Mouse (Mus musculus): Measurements from ENCODE around the gene Map4k4. TPM values are rescaled to one million over a fixed set of nuclear protein-coding genes. Genes with fewer than 3 reads are reported as not detected.

Map4k4 gene
- polyA plus RNA-seq, 1 experiment from 2014 or later = 49.3 TPM

DNA sequence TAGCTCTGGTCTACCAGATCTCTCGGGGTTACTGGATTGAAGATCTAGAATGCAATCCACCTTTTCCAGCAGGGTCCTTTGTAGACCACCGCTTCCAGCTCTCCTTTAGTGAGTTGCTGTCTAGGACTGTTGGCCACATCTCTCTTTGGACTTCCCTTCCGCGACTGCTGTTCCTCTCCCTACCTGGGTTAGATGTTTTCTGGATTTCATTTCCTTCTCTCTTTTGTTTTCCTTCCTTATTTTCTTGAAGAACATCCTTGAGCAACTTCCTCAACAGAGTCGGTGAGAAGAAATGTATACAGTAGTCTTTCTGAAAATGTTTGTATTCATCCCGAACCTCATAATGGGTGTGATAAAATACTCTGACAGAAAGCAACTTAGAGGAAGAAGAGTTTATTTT is 137.1 kb downstream of the Map4k4 start:
- no peak for TF ChIP-seq CTCF (IDR thresholded peaks at IDR 0.05; ENCODE audit: low read depth)
- H3K9ac ChIP-seq = no peak overlapping the region
- no peaks in the 10 kb centered on the region for H3K9me3 ChIP-seq (ENCODE audit: low read depth, low read length)
- no peaks in the 10 kb centered on the region for H3K4me1 ChIP-seq (ENCODE audit: insufficient read depth)
- no peak for ATAC-seq (ENCODE audit: insufficient read depth)
- H3K36me3 ChIP-seq (ENCODE audit: insufficient read depth) = no peaks in the 10 kb centered on the region
- 79% methylated on average over 6 of the region's 6 CpGs for WGBS
- H3K4me2 ChIP-seq = no peak overlapping the region
- H3K4me3 ChIP-seq (ENCODE audit: low read depth, low read length) = no peak overlapping the region
- no peak overlapping the region for H3K27ac ChIP-seq (ENCODE audit: low read depth)
- H3K27me3 ChIP-seq (ENCODE audit: insufficient read depth, low read length) = no peaks in the 10 kb centered on the region
- DNase-seq = no peak

DNA sequence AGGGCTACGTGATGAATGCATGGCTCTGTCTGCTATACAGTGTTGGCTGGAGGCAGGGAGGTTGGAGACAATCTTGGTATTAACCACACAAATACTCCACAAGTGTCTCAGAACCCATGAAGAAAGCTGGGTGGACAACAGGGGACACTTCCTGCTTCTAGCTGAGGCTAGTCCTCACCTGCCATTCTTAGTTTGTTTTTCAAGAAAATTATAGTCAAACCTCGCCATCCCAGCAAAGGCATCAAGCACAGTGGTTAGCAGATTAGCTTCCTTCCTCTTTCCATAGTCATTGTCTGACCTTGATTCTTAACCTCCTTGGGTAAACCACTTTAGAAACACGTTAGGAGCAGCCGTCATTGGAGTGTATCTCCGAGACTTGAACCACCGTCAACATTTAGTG is 145.0 kb downstream of the Map4k4 start:
- Histone ChIP-seq H3K4me1 (ENCODE audit: insufficient read depth) (no peaks in the 10 kb centered on the region), H3K9ac (no peak overlapping the region), H3K4me3 (ENCODE audit: low read depth, low read length) (no peak overlapping the region), H3K9me3 (ENCODE audit: low read depth, low read length) (no peaks in the 10 kb centered on the region), H3K27me3 (ENCODE audit: insufficient read depth, low read length) (no peaks in the 10 kb centered on the region), H3K4me2 (no peak overlapping the region), H3K27ac (ENCODE audit: low read depth) (no peak overlapping the region), H3K36me3 (ENCODE audit: insufficient read depth) (no peaks in the 10 kb centered on the region)
- no peak for DNase-seq
- no peak for ATAC-seq (ENCODE audit: insufficient read depth)
- 54% methylated on average over 6 of the region's 6 CpGs for WGBS
- TF ChIP-seq CTCF (IDR thresholded peaks at IDR 0.05; ENCODE audit: low read depth) = no peak

DNA sequence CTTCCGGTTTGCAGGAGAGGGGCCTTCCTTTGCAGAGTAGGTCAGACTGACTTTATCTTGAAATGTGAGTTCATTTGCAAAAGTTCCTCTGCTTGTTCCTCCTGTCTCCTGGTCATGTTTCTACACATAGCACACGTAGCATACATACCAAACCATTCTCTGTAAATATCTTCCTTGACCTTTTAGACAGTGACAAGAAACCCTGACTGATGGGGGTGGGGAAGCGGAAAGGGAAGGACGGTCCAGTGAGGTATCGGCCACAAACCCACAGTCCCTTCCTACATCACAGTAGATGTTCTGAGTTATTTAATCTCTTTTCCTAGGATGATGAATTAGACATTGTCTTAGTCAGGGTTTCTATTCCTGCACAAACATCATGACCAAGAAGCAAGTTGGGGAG is 145.9 kb downstream of the Map4k4 start:
- H3K4me3 ChIP-seq (ENCODE audit: low read depth, low read length) = no peak overlapping the region
- no peaks in the 10 kb centered on the region for H3K4me1 ChIP-seq (ENCODE audit: insufficient read depth)
- ATAC-seq (ENCODE audit: insufficient read depth) (no peak), DNase-seq (no peak)
- H3K9ac ChIP-seq = no peak overlapping the region
- H3K4me2 ChIP-seq = no peak overlapping the region
- H3K27ac ChIP-seq (ENCODE audit: low read depth) = no peak overlapping the region
- H3K9me3 ChIP-seq (ENCODE audit: low read depth, low read length) = no peaks in the 10 kb centered on the region
- no peaks in the 10 kb centered on the region for H3K36me3 ChIP-seq (ENCODE audit: insufficient read depth)
- TF ChIP-seq CTCF (IDR thresholded peaks at IDR 0.05; ENCODE audit: low read depth) = no peak
- H3K27me3 ChIP-seq (ENCODE audit: insufficient read depth, low read length) = no peaks in the 10 kb centered on the region
- WGBS = 70% methylated on average over 5 of the region's 5 CpGs

DNA sequence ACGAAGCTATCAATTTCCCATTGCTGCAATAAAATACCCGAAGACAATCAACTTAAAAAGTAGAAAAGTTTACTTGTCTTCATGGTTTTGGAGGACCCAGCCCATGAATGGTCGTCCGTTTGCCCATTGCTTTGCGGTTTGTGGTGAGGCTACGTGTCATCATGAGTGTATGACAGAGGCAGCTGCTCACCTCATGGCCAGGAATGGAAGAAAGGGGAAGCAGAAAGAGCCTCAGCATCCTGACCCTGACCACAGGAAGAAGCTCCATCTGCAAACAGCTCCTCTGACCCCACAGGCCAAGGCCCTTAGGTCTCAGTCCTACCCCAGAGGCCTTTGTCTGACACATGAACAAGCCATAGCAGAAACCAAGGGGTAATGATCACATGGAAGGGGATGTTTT is 150.4 kb downstream of the Map4k4 start:
- no peak overlapping the region for H3K27ac ChIP-seq (ENCODE audit: low read depth)
- ATAC-seq (ENCODE audit: insufficient read depth) = no peak
- H3K27me3 ChIP-seq (ENCODE audit: insufficient read depth, low read length) = no peaks in the 10 kb centered on the region
- DNase-seq = no peak
- H3K4me3 ChIP-seq (ENCODE audit: low read depth, low read length) = no peak overlapping the region
- no peak overlapping the region for H3K4me2 ChIP-seq
- no peak for TF ChIP-seq CTCF (IDR thresholded peaks at IDR 0.05; ENCODE audit: low read depth)
- H3K9ac ChIP-seq = no peak overlapping the region
- no peaks in the 10 kb centered on the region for H3K4me1 ChIP-seq (ENCODE audit: insufficient read depth)
- H3K9me3 ChIP-seq (ENCODE audit: low read depth, low read length) = no peaks in the 10 kb centered on the region
- H3K36me3 ChIP-seq (ENCODE audit: insufficient read depth) = no peaks in the 10 kb centered on the region
- 89% methylated on average over 6 of the region's 6 CpGs for WGBS

DNA sequence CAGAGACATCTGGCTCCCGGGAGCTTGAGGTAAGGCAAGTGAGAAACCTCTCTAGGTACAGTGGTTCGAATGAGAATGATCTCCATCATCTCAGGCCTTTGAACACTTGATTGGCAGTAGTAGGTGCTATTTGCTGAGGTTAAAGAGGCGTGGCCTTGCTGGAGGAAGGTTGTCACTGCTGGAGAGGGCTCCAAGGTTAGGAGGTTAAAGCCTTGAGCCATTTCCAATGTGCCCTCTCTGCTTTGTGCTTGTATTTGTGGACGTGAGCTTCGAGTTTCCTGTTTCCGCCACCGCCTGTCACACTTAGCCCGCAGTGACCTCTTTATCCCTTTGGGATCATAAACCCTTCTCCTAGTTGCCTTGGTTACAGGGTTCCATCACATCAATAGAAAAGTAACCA is 151.4 kb downstream of the Map4k4 start:
- Histone ChIP-seq H3K36me3 (ENCODE audit: insufficient read depth) (no peaks in the 10 kb centered on the region), H3K4me3 (ENCODE audit: low read depth, low read length) (no peak overlapping the region), H3K9me3 (ENCODE audit: low read depth, low read length) (no peaks in the 10 kb centered on the region), H3K27ac (ENCODE audit: low read depth) (no peak overlapping the region), H3K27me3 (ENCODE audit: insufficient read depth, low read length) (no peaks in the 10 kb centered on the region), H3K4me2 (no peak overlapping the region), H3K9ac (no peak overlapping the region), H3K4me1 (ENCODE audit: insufficient read depth) (no peaks in the 10 kb centered on the region)
- TF ChIP-seq CTCF (IDR thresholded peaks at IDR 0.05; ENCODE audit: low read depth) = no peak
- no peak for DNase-seq
- no peak for ATAC-seq (ENCODE audit: insufficient read depth)
- WGBS = 57% methylated on average over 8 of the region's 8 CpGs

DNA sequence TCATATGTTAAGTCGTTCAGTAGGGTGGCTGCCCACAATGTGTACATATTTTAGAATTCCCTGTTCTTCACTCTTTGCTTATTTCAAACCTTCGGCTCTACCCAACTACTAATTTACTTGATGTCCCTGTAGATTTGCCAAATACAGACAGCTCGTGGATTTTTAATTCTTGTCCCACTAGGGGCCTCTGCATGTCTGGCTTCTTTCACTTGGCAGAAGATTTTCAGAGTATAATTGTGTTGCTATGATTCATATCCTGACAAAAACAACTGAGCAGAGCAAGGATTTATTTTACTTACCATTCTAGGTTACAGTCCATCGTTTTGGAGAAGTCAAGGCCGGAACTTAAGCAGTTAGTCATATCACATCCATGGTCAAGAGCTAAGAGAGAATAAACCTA is 152.4 kb downstream of the Map4k4 start:
- Histone ChIP-seq H3K4me1 (ENCODE audit: insufficient read depth) (no peaks in the 10 kb centered on the region), H3K27ac (ENCODE audit: low read depth) (no peak overlapping the region), H3K4me2 (no peak overlapping the region), H3K4me3 (ENCODE audit: low read depth, low read length) (no peak overlapping the region), H3K9ac (no peak overlapping the region), H3K27me3 (ENCODE audit: insufficient read depth, low read length) (no peaks in the 10 kb centered on the region), H3K36me3 (ENCODE audit: insufficient read depth) (no peaks in the 10 kb centered on the region), H3K9me3 (ENCODE audit: low read depth, low read length) (no peaks in the 10 kb centered on the region)
- DNase-seq = no peak
- 75% methylated on average over 5 of the region's 5 CpGs for WGBS
- no peak for TF ChIP-seq CTCF (IDR thresholded peaks at IDR 0.05; ENCODE audit: low read depth)
- ATAC-seq (ENCODE audit: insufficient read depth) = no peak

DNA sequence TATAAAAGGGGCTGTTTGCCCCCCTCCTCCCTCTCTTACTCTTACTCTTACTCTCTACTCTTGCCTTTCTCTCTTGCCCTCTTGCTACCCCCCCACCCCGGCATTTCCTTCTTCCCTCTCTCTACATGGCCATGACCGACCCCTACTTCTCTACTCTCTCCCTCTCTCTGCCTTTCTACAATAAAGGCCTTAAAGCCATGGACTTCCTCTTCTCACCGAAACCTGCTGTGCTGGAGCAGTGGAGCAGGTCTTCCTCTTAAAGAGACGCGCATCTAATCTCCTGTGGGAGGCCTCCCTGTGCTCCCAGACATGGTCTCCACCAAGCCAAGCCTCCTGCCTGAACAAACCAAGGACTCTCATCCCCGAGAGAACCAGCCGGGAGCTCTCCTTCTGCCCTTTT is 154.3 kb downstream of the Map4k4 start:
- no peaks in the 10 kb centered on the region for H3K27me3 ChIP-seq (ENCODE audit: insufficient read depth, low read length)
- H3K4me1 ChIP-seq (ENCODE audit: insufficient read depth) = no peaks in the 10 kb centered on the region
- no peak overlapping the region for H3K4me3 ChIP-seq (ENCODE audit: low read depth, low read length)
- no peaks in the 10 kb centered on the region for H3K36me3 ChIP-seq (ENCODE audit: insufficient read depth)
- WGBS = 81% methylated on average over 7 of the region's 7 CpGs
- H3K27ac ChIP-seq (ENCODE audit: low read depth) = no peak overlapping the region
- H3K9me3 ChIP-seq (ENCODE audit: low read depth, low read length) = no peaks in the 10 kb centered on the region
- no peak overlapping the region for H3K4me2 ChIP-seq
- ATAC-seq (ENCODE audit: insufficient read depth) (no peak), DNase-seq (no peak)
- H3K9ac ChIP-seq = no peak overlapping the region
- no peak for TF ChIP-seq CTCF (IDR thresholded peaks at IDR 0.05; ENCODE audit: low read depth)

DNA sequence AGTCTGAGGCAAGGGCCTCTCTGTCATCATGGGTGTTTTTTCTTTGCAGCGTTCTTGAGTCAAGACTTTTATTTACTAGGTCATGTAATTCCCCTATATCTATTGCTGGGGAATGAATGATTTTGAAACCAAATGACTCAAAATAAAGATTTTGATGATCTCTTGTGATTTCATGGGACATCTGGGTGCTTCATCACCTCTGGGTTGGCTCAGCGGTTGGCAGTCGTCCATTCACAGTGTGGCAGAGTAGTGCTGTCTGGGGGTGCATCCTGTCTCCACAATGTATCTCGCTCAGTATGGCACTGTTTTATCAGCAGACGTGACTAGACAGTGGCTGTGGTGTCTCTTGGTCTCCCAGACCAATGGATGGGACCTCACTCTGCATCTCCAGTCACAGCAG is 155.2 kb downstream of the Map4k4 start:
- no peak for TF ChIP-seq CTCF (IDR thresholded peaks at IDR 0.05; ENCODE audit: low read depth)
- no peak for ATAC-seq (ENCODE audit: insufficient read depth)
- no peak for DNase-seq
- Histone ChIP-seq H3K4me1 (ENCODE audit: insufficient read depth) (no peaks in the 10 kb centered on the region), H3K27ac (ENCODE audit: low read depth) (no peak overlapping the region), H3K9ac (no peak overlapping the region), H3K4me3 (ENCODE audit: low read depth, low read length) (no peak overlapping the region), H3K9me3 (ENCODE audit: low read depth, low read length) (no peaks in the 10 kb centered on the region), H3K27me3 (ENCODE audit: insufficient read depth, low read length) (no peaks in the 10 kb centered on the region), H3K36me3 (ENCODE audit: insufficient read depth) (no peaks in the 10 kb centered on the region), H3K4me2 (no peak overlapping the region)
- WGBS = 80% methylated on average over 5 of the region's 5 CpGs

Data from lung, embryonic 14.5 days (tissue).